Comparison of ENCODE assay signal across 13 mouse cellular contexts in the genomic region with DNA sequence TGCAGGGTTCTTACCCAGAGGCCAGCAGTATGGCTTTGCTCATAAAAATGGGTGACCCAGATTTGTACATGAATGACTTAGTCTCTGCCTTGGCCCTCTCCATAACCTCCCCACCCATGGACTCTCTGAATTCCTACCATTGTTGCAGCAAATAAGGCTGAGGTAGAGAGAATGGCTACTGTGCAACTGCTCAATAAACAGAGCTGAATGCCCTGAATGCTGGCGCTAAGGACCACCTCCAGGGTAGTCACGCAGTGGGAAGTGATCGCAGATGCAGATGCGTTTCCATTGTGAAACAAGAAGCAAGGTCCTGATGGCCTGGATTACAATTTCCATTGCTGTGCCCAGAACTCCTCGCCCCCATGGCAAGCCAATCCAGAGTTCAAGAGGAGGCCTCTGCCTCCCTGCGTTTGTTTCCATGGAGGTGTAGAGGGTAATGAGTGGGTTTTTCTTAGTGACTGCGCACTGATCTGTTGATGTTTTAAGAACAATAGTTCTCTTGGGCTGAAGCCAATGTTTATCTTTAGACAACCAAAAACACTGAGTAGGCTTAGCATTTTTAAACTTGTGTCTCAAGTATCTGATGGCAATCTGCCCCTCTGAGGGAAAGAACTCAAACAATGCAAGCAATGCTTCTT. TPM values are rescaled to one million over a fixed set of nuclear protein-coding genes. Genes with fewer than 3 reads are reported as not detected.
DNase-seq lines count a peak whose midpoint lies in the region; ATAC-seq and TF ChIP-seq lines count a peak whose summit lies in the region.
"Had no signal": no experiment of that assay in that cellular context is flagged by ENCODE, and none has a peak within 500 bp of the region (broad histone marks: within the 10 kb centered on the region; RNA-seq: fewer than 3 reads in every experiment).

No protein-coding gene starts in this region.

- H3K36me3 ChIP-seq in midbrain, embryonic 11.5 days (ENCODE audit: control insufficient read depth, insufficient read depth, low read length), result no peaks in the 10 kb centered on the region
- no peaks in the 10 kb centered on the region for H3K36me3 ChIP-seq in midbrain, postnatal 0 days (ENCODE audit: insufficient read depth, low read length)
- H3K36me3 ChIP-seq in embryonic facial prominence, embryonic 15.5 days, result no peaks in the 10 kb centered on the region
- no peaks in the 10 kb centered on the region for H3K36me3 ChIP-seq in lung, embryonic 15.5 days
- no peaks in the 10 kb centered on the region for H3K36me3 ChIP-seq in neural tube, embryonic 14.5 days (ENCODE audit: control insufficient read depth, insufficient read depth, low read length)

- peak; percentile 83 for DNase-seq in midbrain, embryonic 11.5 days (ENCODE audit: low spot score, missing footprints)
- no peak for DNase-seq in midbrain, postnatal 0 days (ENCODE audit: low spot score)
- DNase-seq in liver, result no peak
- DNase-seq in layer of hippocampus, postnatal 10 days (ENCODE audit: low spot score in 2 of 2), result no peak
- DNase-seq: cerebellum, adult 11-12 months; heart, postnatal 14 days; left cerebral cortex, postnatal 4 days had no signal

- peak; percentile 83 for ATAC-seq in midbrain, embryonic 11.5 days (ENCODE audit: low FRiP score)
- ATAC-seq in midbrain, postnatal 0 days (ENCODE audit: low FRiP score), result no peak
- peak; percentile 24; the same call in 1 of the 2 replicates for ATAC-seq in embryonic facial prominence, embryonic 15.5 days (ENCODE audit: insufficient number of reproducible peaks, low FRiP score, low TSS enrichment, low read depth)
- peak; percentile 77; the same call in 1 of the 2 replicates for ATAC-seq in lung, embryonic 15.5 days (ENCODE audit: borderline replicate concordance, extremely low read depth, low FRiP score, low TSS enrichment)
- peak; percentile 81 for ATAC-seq in neural tube, embryonic 14.5 days (ENCODE audit: low read depth)
- no peak for ATAC-seq in megakaryocyte, adult 5-6 weeks (ENCODE audit: poor library complexity, severe bottlenecking)

- H3K9ac ChIP-seq in midbrain, embryonic 11.5 days (ENCODE audit: low read length), result no peak overlapping the region
- no peak overlapping the region for H3K9ac ChIP-seq in midbrain, postnatal 0 days (replicated peaks; ENCODE audit: low read length, poor library complexity, severe bottlenecking)
- H3K9ac ChIP-seq in embryonic facial prominence, embryonic 15.5 days, result no peak overlapping the region
- H3K9ac ChIP-seq in lung, embryonic 15.5 days, result no peak overlapping the region
- H3K9ac ChIP-seq in neural tube, embryonic 14.5 days (replicated peaks; ENCODE audit: low read depth, low read length), result no peak overlapping the region

- no peaks in the 10 kb centered on the region for H3K9me3 ChIP-seq in midbrain, embryonic 11.5 days (ENCODE audit: control insufficient read depth, low read length)
- H3K9me3 ChIP-seq in midbrain, postnatal 0 days (ENCODE audit: low read length), result no peaks in the 10 kb centered on the region
- H3K9me3 ChIP-seq in embryonic facial prominence, embryonic 15.5 days (replicated peaks), result no peaks in the 10 kb centered on the region
- no peaks in the 10 kb centered on the region for H3K9me3 ChIP-seq in lung, embryonic 15.5 days
- H3K9me3 ChIP-seq in neural tube, embryonic 14.5 days (ENCODE audit: control insufficient read depth, low read length), result no peaks in the 10 kb centered on the region

- TF ChIP-seq CTCF in midbrain, postnatal 0 days (IDR thresholded peaks at IDR 0.05), result no peak

- 0 out of 2 replicates have a peak, but pooled peaks cover 4% of the 10 kb centered on the region for H3K4me1 ChIP-seq in midbrain, embryonic 11.5 days (ENCODE audit: control insufficient read depth, insufficient read depth, low read length)
- no peaks in the 10 kb centered on the region for H3K4me1 ChIP-seq in midbrain, postnatal 0 days (ENCODE audit: insufficient read depth, low read length)
- 0 out of 2 replicates have a peak, but pooled peaks cover 3% of the 10 kb centered on the region for H3K4me1 ChIP-seq in embryonic facial prominence, embryonic 15.5 days
- H3K4me1 ChIP-seq in lung, embryonic 15.5 days, result peaks cover 11% of the 10 kb centered on the region
- H3K4me1 ChIP-seq in neural tube, embryonic 14.5 days (ENCODE audit: control insufficient read depth, insufficient read depth, low read length), result no peaks in the 10 kb centered on the region

- 23% methylated on average over 7 of the region's 7 CpGs for WGBS in midbrain, embryonic 11.5 days
- 30% methylated on average over 7 of the region's 7 CpGs for WGBS in midbrain, postnatal 0 days
- WGBS in embryonic facial prominence, embryonic 15.5 days, result 41% methylated on average over 7 of the region's 7 CpGs
- WGBS in lung, embryonic 15.5 days, result 39% methylated on average over 7 of the region's 7 CpGs
- WGBS in neural tube, embryonic 14.5 days, result 7% methylated on average over 7 of the region's 7 CpGs

- H3K4me2 ChIP-seq in midbrain, embryonic 11.5 days, result no peak overlapping the region
- H3K4me2 ChIP-seq in midbrain, postnatal 0 days (ENCODE audit: low read depth, low read length, poor library complexity, severe bottlenecking), result no peak overlapping the region
- H3K4me2 ChIP-seq in embryonic facial prominence, embryonic 15.5 days (replicated peaks), result no peak overlapping the region
- no peak overlapping the region for H3K4me2 ChIP-seq in lung, embryonic 15.5 days
- H3K4me2 ChIP-seq in neural tube, embryonic 14.5 days (ENCODE audit: low read depth, low read length), result no peak overlapping the region

- no peak overlapping the region for H3K27ac ChIP-seq in midbrain, embryonic 11.5 days (ENCODE audit: low read depth, low read length)
- H3K27ac ChIP-seq in midbrain, postnatal 0 days (ENCODE audit: low read depth, low read length), result no peak overlapping the region
- no peak overlapping the region for H3K27ac ChIP-seq in embryonic facial prominence, embryonic 15.5 days (replicated peaks)
- H3K27ac ChIP-seq in lung, embryonic 15.5 days, result peak overlapping the region; percentile 64
- H3K27ac ChIP-seq in neural tube, embryonic 14.5 days (ENCODE audit: low read depth, low read length), result no peak overlapping the region

- H3K27me3 ChIP-seq in midbrain, embryonic 11.5 days (ENCODE audit: control insufficient read depth, insufficient read depth, low read length), result no peaks in the 10 kb centered on the region
- no peaks in the 10 kb centered on the region for H3K27me3 ChIP-seq in midbrain, postnatal 0 days (ENCODE audit: insufficient read depth, low read length)
- H3K27me3 ChIP-seq in embryonic facial prominence, embryonic 15.5 days, result no peaks in the 10 kb centered on the region
- H3K27me3 ChIP-seq in lung, embryonic 15.5 days, result no peaks in the 10 kb centered on the region
- no peaks in the 10 kb centered on the region for H3K27me3 ChIP-seq in neural tube, embryonic 14.5 days (ENCODE audit: control insufficient read depth, insufficient read depth, low read length)

- H3K4me3 ChIP-seq in midbrain, embryonic 11.5 days (ENCODE audit: low read depth, low read length), result no peak overlapping the region
- no peak overlapping the region for H3K4me3 ChIP-seq in midbrain, postnatal 0 days (ENCODE audit: low read depth, low read length)
- H3K4me3 ChIP-seq in embryonic facial prominence, embryonic 15.5 days (replicated peaks), result no peak overlapping the region
- no peak overlapping the region for H3K4me3 ChIP-seq in lung, embryonic 15.5 days
- no peak overlapping the region for H3K4me3 ChIP-seq in neural tube, embryonic 14.5 days (ENCODE audit: low read depth, low read length)
- H3K4me3 ChIP-seq: erythroblast, embryonic 14.5 days had no signal

RNA-seq across cellular contexts. Expression of a gene that starts 42.5 kb away (rescaled TPM):
- 1.2 and 1.8 TPM in 2 replicates for polyA plus RNA-seq in midbrain, embryonic 11.5 days (2014; fragmentation: Nextera tagmentation; extraction: Ambion mirVana)
- total RNA-seq in midbrain, postnatal 0 days (2014; rRNA removed), result 5.2 and 6.4 TPM in 2 replicates
- polyA plus RNA-seq in midbrain, postnatal 0 days (2015; fragmentation: Nextera tagmentation; extraction: Ambion mirVana), result 2.8 and 3.0 TPM in 2 replicates
- 6.3 and 6.8 TPM in 2 replicates for polyA plus RNA-seq in embryonic facial prominence, embryonic 15.5 days (2015; fragmentation: Nextera tagmentation; extraction: Ambion mirVana)
- polyA plus RNA-seq in lung, embryonic 15.5 days (2015; fragmentation: Nextera tagmentation; extraction: Ambion mirVana), result 22.3 and 24.2 TPM in 2 replicates
- polyA plus RNA-seq in neural tube, embryonic 14.5 days (2014; fragmentation: Nextera tagmentation; extraction: Ambion mirVana), result 3.1 and 3.2 TPM in 2 replicates
- total RNA-seq in megakaryocyte, adult 5-6 weeks (2015), result not detected in 2 replicates
- total RNA-seq in megakaryocyte, adult 5-6 weeks (2017), result not detected in 2 replicates
- 10 to 100 TPM; 38.2 to 44.0 TPM for total RNA-seq in layer of hippocampus, postnatal 10 days (2021)
- total RNA-seq: megakaryocyte-erythroid progenitor cell, adult 5-6 weeks had no signal
- polyA plus RNA-seq: erythroblast, embryonic 14.5 days had no signal

Comparison
In these comparisons a context has a peak if more than half of its experiments do, and no peak if none do; other contexts are left out.
1. ATAC-seq: peak in midbrain, embryonic 11.5 days (single experiment), embryonic facial prominence, embryonic 15.5 days (single experiment), lung, embryonic 15.5 days (single experiment) and neural tube, embryonic 14.5 days (single experiment); none in midbrain, postnatal 0 days (single experiment) and megakaryocyte, adult 5-6 weeks (single experiment).